Mouse (Mus musculus): Measurements from ENCODE around the gene Il25. TPM values are rescaled to one million over a fixed set of nuclear protein-coding genes. Genes with fewer than 3 reads are reported as not detected.

Il25 gene
- polyA plus RNA-seq, 1 experiment from 2014 or later: not detected

DNA sequence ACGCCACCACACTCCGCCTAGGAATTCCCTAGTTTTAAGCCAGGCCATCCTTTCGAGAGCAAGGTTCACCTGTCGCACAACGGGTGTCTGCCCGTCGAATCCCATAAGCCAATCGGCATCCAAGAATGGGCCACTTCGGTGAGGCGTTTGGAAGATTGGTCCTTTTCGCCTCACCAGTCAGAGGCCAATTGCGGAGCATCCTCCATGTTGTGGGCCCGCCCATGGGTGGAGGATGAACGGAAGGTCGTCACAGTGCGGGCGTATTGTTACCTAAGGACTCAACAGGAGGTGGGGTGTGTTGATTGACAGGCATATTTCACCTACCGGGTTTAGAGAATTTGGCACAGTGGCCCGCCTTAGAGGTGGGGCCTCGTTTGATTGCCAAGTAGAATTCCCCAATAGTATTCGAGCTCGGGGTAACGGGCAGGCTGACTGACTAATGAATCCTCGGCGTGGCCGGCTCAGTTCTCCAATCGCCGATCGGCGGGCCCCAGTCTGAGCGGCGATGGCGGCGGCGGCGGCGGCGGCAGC is 38.8 kb upstream of the Il25 start:
- under 1% methylated on average over 32 of the region's 38 CpGs for WGBS
- Histone ChIP-seq H3K36me3 (ENCODE audit: control insufficient read depth, insufficient read depth) (peaks cover 38% of the 10 kb centered on the region), H3K4me3 (ENCODE audit: low read depth, low read length) (peak overlapping the region; percentile 96), H3K27ac (ENCODE audit: low read depth, low read length) (peak overlapping the region; percentile 98), H3K4me1 (replicated peaks; ENCODE audit: control insufficient read depth, insufficient read depth, low read length) (0 out of 2 replicates have a peak, but pooled peaks cover 3% of the 10 kb centered on the region), H3K27me3 (replicated peaks; ENCODE audit: control insufficient read depth, insufficient read depth, low read length) (no peaks in the 10 kb centered on the region), H3K9me3 (ENCODE audit: control insufficient read depth) (no peaks in the 10 kb centered on the region), H3K4me2 (replicated peaks; ENCODE audit: low read depth) (peak overlapping the region; percentile 82), H3K9ac (ENCODE audit: low read depth, low read length) (peak overlapping the region; percentile 100)
- TF ChIP-seq CTCF (IDR thresholded peaks at IDR 0.05; ENCODE audit: low read depth): no peak
- peak; percentile 97 for ATAC-seq

DNA sequence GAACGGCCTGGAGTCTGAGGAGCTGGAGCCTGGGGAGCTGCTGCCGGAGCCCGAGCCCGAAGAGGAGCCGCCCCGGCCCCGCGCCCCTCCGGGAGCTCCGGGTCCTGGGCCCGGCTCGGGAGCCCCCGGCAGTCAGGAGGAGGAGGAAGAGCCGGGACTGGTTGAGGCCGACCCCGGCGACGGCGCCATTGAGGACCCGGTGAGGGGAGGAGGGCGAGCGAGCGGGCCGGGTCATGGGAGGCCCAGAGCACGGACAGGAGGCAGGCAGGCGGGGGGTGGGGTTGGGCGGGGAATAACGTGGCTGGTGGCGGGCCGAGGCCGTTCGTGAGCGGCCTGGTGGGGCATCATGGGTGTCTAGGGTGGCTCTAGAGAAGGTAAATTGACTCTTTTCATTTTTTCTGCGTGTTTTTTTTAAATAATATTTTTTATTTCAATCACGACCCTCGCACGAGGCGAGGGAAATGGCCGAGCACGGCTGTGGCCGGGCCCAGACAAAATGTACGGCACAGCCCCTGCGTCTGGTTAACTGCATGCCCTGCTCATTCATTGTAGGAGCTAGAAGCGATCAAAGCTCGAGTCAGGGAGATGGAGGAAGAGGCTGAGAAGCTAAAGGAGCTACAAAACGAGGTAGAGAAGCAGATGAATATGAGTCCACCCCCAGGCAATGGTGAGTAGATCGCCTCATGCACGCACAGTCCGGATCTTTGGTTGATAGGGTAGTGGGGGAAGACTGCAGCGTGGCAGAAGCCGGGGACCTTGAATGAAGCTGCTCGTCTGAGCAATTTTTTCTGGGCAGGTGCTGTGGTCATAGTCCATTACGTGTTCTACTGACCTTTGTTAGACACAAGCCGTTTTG is 38.0 kb upstream of the Il25 start:
- no peak for TF ChIP-seq CTCF (IDR thresholded peaks at IDR 0.05; ENCODE audit: low read depth)
- H3K9ac ChIP-seq (ENCODE audit: low read depth, low read length): peak overlapping the region; percentile 100
- H3K4me3 ChIP-seq (ENCODE audit: low read depth, low read length): peak overlapping the region; percentile 96
- H3K27ac ChIP-seq (ENCODE audit: low read depth, low read length): peak overlapping the region; percentile 98
- H3K4me2 ChIP-seq (replicated peaks; ENCODE audit: low read depth): peak overlapping the region; percentile 82
- 0 out of 2 replicates have a peak, but pooled peaks cover 3% of the 10 kb centered on the region for H3K4me1 ChIP-seq (replicated peaks; ENCODE audit: control insufficient read depth, insufficient read depth, low read length)
- ATAC-seq: peak; percentile 35
- under 1% methylated on average over 49 of the region's 54 CpGs for WGBS
- H3K9me3 ChIP-seq (ENCODE audit: control insufficient read depth): no peaks in the 10 kb centered on the region
- no peaks in the 10 kb centered on the region for H3K27me3 ChIP-seq (replicated peaks; ENCODE audit: control insufficient read depth, insufficient read depth, low read length)
- peaks cover 31% of the 10 kb centered on the region for H3K36me3 ChIP-seq (ENCODE audit: control insufficient read depth, insufficient read depth)

DNA sequence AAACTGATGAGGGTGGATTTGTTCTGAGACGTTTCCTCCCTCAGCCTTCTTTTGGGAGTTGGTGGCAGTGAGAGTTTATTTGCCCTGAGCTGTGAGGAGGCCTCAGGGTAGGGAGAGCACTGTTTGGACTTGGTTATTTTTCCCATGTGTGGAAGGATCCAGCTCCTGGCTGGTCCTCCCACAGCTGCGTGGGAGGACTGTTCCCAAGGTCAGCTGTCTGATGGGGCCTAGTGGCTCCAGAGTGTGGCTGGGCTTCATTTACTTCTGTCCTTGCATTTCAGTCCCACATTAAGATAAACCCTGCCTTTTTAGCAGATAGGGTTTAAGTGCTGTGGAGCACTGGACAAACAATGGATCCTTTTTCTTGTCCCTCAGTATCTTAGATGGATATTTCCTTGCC is 35.0 kb upstream of the Il25 start:
- Histone ChIP-seq H3K27ac (ENCODE audit: low read depth, low read length) (no peak overlapping the region), H3K27me3 (replicated peaks; ENCODE audit: control insufficient read depth, insufficient read depth, low read length) (no peaks in the 10 kb centered on the region), H3K9me3 (ENCODE audit: control insufficient read depth) (no peaks in the 10 kb centered on the region), H3K4me3 (ENCODE audit: low read depth, low read length) (no peak overlapping the region), H3K9ac (ENCODE audit: low read depth, low read length) (no peak overlapping the region), H3K4me1 (replicated peaks; ENCODE audit: control insufficient read depth, insufficient read depth, low read length) (0 out of 2 replicates have a peak, but pooled peaks cover 3% of the 10 kb centered on the region), H3K4me2 (replicated peaks; ENCODE audit: low read depth) (no peak overlapping the region), H3K36me3 (ENCODE audit: control insufficient read depth, insufficient read depth) (peaks cover 28% of the 10 kb centered on the region)
- no peak for ATAC-seq
- WGBS: 37% methylated on average over 2 of the region's 2 CpGs
- no peak for TF ChIP-seq CTCF (IDR thresholded peaks at IDR 0.05; ENCODE audit: low read depth)

DNA sequence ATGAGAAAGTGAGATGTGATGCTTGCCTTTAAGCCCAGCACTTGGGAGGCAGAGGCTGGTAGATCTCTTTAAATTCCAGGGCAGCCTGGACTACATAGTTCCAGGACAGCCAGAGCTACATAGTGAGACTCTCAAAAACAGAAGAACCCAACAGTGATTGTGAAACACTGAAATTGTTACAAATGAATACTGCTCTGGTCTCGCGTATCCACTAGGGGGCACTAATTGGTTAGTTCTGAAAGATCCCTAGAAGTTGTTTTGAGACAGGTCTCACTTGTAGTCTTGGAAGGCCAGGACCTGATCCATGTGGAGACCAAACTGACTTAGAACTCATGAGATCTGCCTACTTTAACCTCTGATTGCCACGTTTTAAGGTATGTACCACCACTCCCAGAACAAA is 32.1 kb upstream of the Il25 start:
- TF ChIP-seq CTCF (IDR thresholded peaks at IDR 0.05; ENCODE audit: low read depth): peak; percentile 88
- peak; percentile 35 for ATAC-seq
- Histone ChIP-seq H3K9me3 (ENCODE audit: control insufficient read depth) (no peaks in the 10 kb centered on the region), H3K4me1 (replicated peaks; ENCODE audit: control insufficient read depth, insufficient read depth, low read length) (no peaks in the 10 kb centered on the region), H3K27ac (ENCODE audit: low read depth, low read length) (no peak overlapping the region), H3K36me3 (ENCODE audit: control insufficient read depth, insufficient read depth) (peaks cover 28% of the 10 kb centered on the region), H3K27me3 (replicated peaks; ENCODE audit: control insufficient read depth, insufficient read depth, low read length) (no peaks in the 10 kb centered on the region), H3K4me2 (replicated peaks; ENCODE audit: low read depth) (no peak overlapping the region), H3K4me3 (ENCODE audit: low read depth, low read length) (no peak overlapping the region), H3K9ac (ENCODE audit: low read depth, low read length) (no peak overlapping the region)
- WGBS: 0% methylated on average over 3 of the region's 3 CpGs

DNA sequence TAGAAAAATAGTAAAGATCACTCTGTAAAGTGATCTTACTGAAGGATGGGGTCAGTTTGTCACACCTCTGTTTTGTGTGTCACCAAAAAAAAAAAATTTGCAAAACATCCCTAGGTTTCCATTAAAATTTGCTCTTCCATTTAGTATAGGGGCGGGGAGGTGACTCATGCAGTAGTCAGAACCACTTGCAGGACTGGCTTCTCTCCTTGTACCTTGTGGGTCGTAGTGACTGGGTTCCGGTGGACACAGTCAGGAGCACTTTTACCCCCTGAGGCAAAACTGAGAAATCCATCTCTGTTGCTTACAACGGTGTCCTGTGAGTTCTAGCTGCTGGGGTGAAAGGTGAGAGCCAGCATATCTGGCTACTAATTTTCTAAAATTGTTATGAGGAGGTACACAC is 28.9 kb upstream of the Il25 start:
- Histone ChIP-seq H3K36me3 (ENCODE audit: control insufficient read depth, insufficient read depth) (peaks cover 8% of the 10 kb centered on the region; the same call in 1 of the 2 replicates), H3K27me3 (replicated peaks; ENCODE audit: control insufficient read depth, insufficient read depth, low read length) (no peaks in the 10 kb centered on the region), H3K9me3 (ENCODE audit: control insufficient read depth) (no peaks in the 10 kb centered on the region), H3K4me3 (ENCODE audit: low read depth, low read length) (no peak overlapping the region), H3K27ac (ENCODE audit: low read depth, low read length) (no peak overlapping the region), H3K9ac (ENCODE audit: low read depth, low read length) (no peak overlapping the region), H3K4me2 (replicated peaks; ENCODE audit: low read depth) (no peak overlapping the region), H3K4me1 (replicated peaks; ENCODE audit: control insufficient read depth, insufficient read depth, low read length) (no peaks in the 10 kb centered on the region)
- TF ChIP-seq CTCF (IDR thresholded peaks at IDR 0.05; ENCODE audit: low read depth): no peak
- 91% methylated on average over 4 of the region's 4 CpGs for WGBS
- ATAC-seq: no peak

DNA sequence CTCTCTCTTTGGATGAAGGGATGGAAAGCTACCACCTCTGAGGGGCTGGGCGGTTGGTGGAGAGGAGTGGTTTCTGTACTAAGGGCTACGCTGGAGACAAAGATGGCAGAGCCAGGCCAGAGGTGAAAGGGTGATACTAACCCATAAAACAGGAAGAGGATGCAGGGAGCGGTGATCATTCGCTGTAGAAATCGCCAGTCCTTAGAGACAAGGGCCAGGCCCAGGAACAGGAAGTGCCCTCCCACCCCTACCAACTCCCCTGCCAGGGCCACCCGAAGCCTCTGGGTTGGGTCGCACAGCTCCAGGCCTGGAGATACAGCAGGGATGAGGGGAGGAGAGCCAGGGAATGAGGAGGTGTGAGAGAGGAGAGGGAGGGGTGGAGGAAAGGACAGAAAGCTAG is 23.8 kb upstream of the Il25 start:
- H3K27me3 ChIP-seq (replicated peaks; ENCODE audit: control insufficient read depth, insufficient read depth, low read length): no peaks in the 10 kb centered on the region; the same call in 1 of the 2 replicates
- no peak overlapping the region for H3K27ac ChIP-seq (ENCODE audit: low read depth, low read length)
- 79% methylated on average over 7 of the region's 7 CpGs for WGBS
- H3K4me1 ChIP-seq (replicated peaks; ENCODE audit: control insufficient read depth, insufficient read depth, low read length): no peaks in the 10 kb centered on the region
- ATAC-seq: no peak
- no peak for TF ChIP-seq CTCF (IDR thresholded peaks at IDR 0.05; ENCODE audit: low read depth)
- H3K4me3 ChIP-seq (ENCODE audit: low read depth, low read length): no peak overlapping the region
- H3K4me2 ChIP-seq (replicated peaks; ENCODE audit: low read depth): no peak overlapping the region
- H3K36me3 ChIP-seq (ENCODE audit: control insufficient read depth, insufficient read depth): peaks cover 8% of the 10 kb centered on the region; the same call in 1 of the 2 replicates
- no peak overlapping the region for H3K9ac ChIP-seq (ENCODE audit: low read depth, low read length)
- no peaks in the 10 kb centered on the region for H3K9me3 ChIP-seq (ENCODE audit: control insufficient read depth)
